Mouse (Mus musculus) olfactory bulb, adult 2 months (tissue): Measurements from ENCODE around the gene Olfr1274-ps. TPM values are rescaled to one million over a fixed set of nuclear protein-coding genes. Genes with fewer than 3 reads are reported as not detected.

Experiments
- H3K27ac ChIP-seq: fragments of 200-500 bp; 2 replicates; pipeline ENCODE4 v1.5.1; 2012; ENCODE audit warnings: low read depth, low read length; ENCODE audit not compliant: insufficient read depth
- H3K4me1 ChIP-seq: fragments of 200-500 bp; 2 replicates; pipeline ENCODE4 v1.6.1; 2012; ENCODE audit warnings: low read length; ENCODE audit not compliant: control insufficient read depth, insufficient read depth
- H3K4me3 ChIP-seq: fragments of 200-500 bp; 2 replicates; pipeline ENCODE4 v1.5.1; 2012; ENCODE audit warnings: mild to moderate bottlenecking, low read depth, low read length, moderate library complexity; ENCODE audit not compliant: insufficient read depth
- CTCF ChIP-seq: fragments of 200-500 bp; IDR thresholded peaks from 2 replicates; pipeline ENCODE4 v1.5.1; 2012; ENCODE audit warnings: low read depth, mild to moderate bottlenecking, low read length, moderate library complexity; ENCODE audit not compliant: insufficient read depth
- POLR2A ChIP-seq: fragments of 200-500 bp; IDR thresholded peaks from 2 replicates; pipeline ENCODE4 v1.6.1; 2012; ENCODE audit warnings: mild to moderate bottlenecking, low read depth, low read length, moderate library complexity; ENCODE audit not compliant: insufficient read depth
- WGBS: fragments of 180-500 bp; shearing (Covaris S2); methylation state at CpG from one replicate; pipeline ENCODE4 v1.1.7; 2018; 5-methylcytosine and 5-hydroxymethylcytosine counted together
- polyA plus RNA-seq: library from polyadenylated mRNA; stranded (reverse); fragments of >200 nt; gene quantifications from 2 replicates; pipeline ENCODE4 v1.2.4, GENCODE M21; 2012; ENCODE audit warnings: low replicate concordance; ENCODE audit not compliant: missing spikeins, insufficient read depth, insufficient read length

Gene Olfr1274-ps
- polyA plus RNA-seq, 1 experiment = not detected

DNA sequence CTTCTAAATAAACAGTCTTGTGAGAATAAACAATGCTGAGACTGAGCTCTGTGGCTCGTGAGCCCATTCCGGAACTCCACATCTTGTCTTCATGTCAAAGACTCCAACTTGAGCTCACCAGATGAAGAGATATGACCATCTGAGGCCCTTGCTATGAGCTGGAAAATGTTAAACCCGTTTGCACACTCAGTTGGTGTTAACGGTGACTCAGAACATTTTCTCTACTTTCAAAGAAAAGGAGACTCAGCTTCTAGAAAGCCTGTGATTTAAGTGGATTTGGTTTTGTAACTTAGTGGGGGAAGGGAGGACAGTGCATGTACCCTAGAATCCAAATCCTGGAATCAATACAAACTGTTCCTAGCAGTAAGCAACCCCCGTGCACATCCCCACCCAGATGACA, 45.3 kb downstream of the Olfr1274-ps start:
- Histone ChIP-seq H3K4me1 (peaks cover 2% of the 10 kb centered on the region; the same call in 1 of the 2 replicates), H3K27ac (no peak overlapping the region), H3K4me3 (no peak overlapping the region)
- WGBS = 51% methylated on average over 5 of the region's 5 CpGs
- TF ChIP-seq POLR2A = no peak
- TF ChIP-seq CTCF = no peak

DNA sequence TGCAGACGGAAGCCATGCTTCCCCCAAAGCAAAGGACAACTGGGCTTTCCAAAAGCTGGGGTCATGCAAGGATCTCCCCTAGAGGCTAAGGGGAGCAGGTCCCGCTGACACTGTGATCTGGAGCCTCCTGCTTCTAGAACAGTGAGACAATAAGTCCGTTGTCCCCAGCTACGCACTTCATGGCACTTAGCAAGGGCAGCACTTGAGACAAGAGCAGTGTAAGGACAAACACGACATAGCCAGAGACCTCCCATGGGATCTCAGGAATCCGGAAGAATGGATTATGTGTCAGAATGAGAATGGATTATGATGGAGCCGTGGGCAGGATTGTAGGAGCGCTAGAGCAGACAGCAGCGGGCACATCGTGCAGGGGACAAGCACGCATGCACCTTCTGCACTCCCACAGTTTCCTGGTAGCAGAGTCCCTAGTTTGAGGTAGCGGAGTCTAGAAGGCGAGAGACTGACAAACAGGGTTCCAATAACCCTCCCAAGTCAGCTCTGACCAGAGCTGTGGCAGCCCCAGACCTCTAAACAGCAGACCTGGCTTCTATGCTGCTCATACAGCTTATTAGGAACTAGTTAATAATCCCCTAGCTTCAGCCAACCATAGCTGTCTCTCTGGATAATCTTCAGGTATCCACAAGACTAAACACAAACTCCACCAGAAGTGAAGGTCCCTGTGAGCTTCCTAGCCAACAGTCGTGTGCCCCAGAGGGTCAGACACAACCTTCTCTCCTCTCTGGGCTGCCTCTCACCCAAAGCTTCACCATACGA, 50.7 kb downstream of the Olfr1274-ps start:
- Histone ChIP-seq H3K4me1 (no peaks in the 10 kb centered on the region), H3K27ac (no peak overlapping the region), H3K4me3 (no peak overlapping the region)
- 88% methylated on average over 15 of the region's 15 CpGs for WGBS
- no peak for TF ChIP-seq POLR2A
- no peak for TF ChIP-seq CTCF

DNA sequence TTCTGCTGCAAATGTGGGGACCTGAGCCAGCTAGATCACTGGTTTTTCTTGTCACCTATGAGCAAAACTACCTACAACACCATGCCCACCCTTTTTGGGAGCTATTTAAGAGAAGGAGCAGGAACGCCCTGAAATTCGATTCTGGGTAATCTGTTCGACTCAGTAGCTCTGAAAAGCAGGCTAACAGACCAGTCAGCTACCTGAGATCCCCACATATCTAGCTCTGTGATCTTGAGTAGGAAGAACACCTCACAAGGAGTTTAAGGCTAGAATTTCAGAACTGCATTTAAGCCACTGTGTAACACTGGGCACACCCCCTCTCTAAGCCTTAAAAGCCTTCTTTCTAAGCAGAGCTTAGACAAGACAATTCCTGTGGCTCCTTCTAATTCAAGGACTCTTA, 53.9 kb downstream of the Olfr1274-ps start:
- TF ChIP-seq POLR2A = no peak
- no peak for TF ChIP-seq CTCF
- Histone ChIP-seq H3K4me1 (no peaks in the 10 kb centered on the region), H3K4me3 (no peak overlapping the region), H3K27ac (no peak overlapping the region)
- 81% methylated on average over 3 of the region's 3 CpGs for WGBS

Other genes starting within 250 kb of the Olfr1274-ps start
- not detected in 2 replicates for gene Olfr1270, start 245.6 kb upstream of the Olfr1274-ps start, polyA plus RNA-seq
- not detected in 2 replicates for gene Olfr1506, start 174.2 kb upstream of the Olfr1274-ps start, polyA plus RNA-seq
- not detected in 2 replicates for gene Olfr142, start 141.1 kb upstream of the Olfr1274-ps start, polyA plus RNA-seq
- not detected in 2 replicates for gene Olfr1271, start 127.7 kb upstream of the Olfr1274-ps start, polyA plus RNA-seq
- gene Olfr1272, start 105.8 kb upstream of the Olfr1274-ps start, polyA plus RNA-seq = not detected in 2 replicates
- gene Gm13769, start 76.5 kb upstream of the Olfr1274-ps start, polyA plus RNA-seq = not detected in 2 replicates
- gene Ptprj, start 182.0 kb downstream of the Olfr1274-ps start, polyA plus RNA-seq = 79.8 TPM in 1 of 2 replicates, not detected in the other